Mouse (Mus musculus) E14TG2a.4 (cell line): ENCODE measurements around the gene Lipi.

Source experiments
- CTCF ChIP-seq: conservative IDR thresholded peaks from 2 replicates; pipeline ENCODE4 v1.5.1; 2014; ENCODE audit warnings: low read length
- NANOG ChIP-seq: IDR thresholded peaks from 2 replicates; pipeline ENCODE4 v1.6.1; 2014; ENCODE audit warnings: borderline replicate concordance, low read length, mixed read lengths
- POU5F1 ChIP-seq: IDR thresholded peaks from 2 replicates; pipeline ENCODE4 v1.6.1; 2014; ENCODE audit warnings: low read length, borderline replicate concordance

GRCm38 (mm10) chr16:75627862-75628261, 42.0 kb upstream of the Lipi start:
- TF ChIP-seq CTCF (no peak), POU5F1 (no peak), NANOG (no peak)
